Mouse (Mus musculus) neural tube, embryonic 10.5 days (tissue): ENCODE results near the gene Nkx3-2.
A peak's percentile ranks its signal among the peaks of the same experiment; 100 is the strongest.

Experiments used
- DNase-seq: peaks from one replicate; pipeline ENCODE4 v3.0.0-alpha.2; 2017; ENCODE audit warnings: low spot score; ENCODE audit errors: extremely low spot score

Nkx3-2 gene

DNA sequence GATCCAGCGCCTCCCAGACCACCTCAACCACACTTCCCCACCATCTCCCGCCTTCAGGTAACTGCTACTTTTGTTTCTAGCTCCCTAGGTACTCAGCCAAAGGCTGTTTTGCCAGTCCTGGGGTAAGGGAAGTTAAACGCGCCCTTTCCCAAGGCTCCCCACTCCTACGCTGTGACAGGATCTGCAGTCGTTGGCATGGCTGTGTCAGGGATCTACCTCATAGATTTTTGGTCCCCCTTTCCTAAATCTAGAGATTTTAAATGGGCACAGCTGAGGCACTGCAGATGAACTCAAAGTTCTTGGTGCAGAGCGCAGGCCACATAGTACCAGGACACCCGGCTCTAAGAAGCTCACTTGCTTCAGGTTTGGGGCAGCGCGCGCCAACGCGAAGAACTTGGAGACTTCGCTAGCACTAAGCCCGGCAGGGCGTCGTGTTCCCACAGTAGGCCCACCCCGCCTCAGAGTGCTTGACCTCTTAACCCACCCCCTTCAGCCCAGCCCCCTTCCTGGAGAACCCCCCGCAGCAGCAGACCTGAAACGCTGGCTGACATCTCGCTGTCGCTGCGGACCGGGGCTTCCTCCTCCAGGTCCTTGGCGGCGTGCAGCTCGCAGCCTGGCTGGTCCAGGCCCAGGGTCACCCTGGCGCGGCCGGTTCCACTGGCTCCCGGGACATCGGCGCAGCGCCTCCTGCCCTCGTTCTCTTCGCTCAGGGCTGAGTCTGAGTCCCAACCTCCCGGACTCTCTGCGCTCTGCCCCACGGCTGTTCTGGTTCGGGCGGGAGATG, 1.2 kb downstream of the Nkx3-2 start:
- peak; percentile 80 for DNase-seq

DNA sequence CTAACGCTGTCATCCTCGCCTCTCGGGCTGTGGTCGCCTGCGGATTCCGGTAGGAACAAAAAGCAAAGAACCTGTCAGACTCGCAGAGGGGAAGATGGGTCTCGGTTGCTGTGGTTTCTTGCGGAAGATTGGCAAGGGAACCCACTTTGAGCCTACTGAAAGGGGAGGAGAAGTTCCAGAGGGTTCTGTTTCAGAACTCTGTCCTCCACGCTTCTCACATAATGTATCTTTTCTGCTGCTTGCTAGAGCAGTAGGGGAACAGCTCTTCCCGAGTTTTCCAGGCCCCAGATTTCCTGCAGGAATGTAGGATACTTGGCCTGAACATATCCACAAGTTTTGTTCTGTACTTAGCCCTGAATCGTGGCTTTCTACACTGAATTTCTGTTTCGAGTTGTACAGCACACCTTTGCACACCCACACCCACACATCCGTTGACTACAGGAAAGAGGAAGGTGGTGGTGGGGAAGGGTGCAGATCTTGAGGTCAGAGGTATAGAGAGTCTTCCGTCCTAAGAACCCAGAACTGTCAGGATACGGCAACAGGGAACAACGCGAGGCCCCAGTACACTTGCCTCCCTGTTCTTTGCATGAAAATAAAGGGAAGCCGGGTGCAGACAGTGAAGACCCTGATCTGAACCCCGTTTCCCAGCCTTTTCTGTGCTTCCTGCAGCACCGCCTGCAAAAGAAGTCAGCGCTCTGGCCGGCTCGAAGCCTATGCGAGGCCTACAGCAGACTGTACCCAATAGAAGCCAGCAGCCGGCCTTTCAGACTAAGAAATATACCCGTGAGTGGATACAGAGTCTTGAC, 2.0 kb downstream of the Nkx3-2 start:
- peak; percentile 64 for DNase-seq

DNA sequence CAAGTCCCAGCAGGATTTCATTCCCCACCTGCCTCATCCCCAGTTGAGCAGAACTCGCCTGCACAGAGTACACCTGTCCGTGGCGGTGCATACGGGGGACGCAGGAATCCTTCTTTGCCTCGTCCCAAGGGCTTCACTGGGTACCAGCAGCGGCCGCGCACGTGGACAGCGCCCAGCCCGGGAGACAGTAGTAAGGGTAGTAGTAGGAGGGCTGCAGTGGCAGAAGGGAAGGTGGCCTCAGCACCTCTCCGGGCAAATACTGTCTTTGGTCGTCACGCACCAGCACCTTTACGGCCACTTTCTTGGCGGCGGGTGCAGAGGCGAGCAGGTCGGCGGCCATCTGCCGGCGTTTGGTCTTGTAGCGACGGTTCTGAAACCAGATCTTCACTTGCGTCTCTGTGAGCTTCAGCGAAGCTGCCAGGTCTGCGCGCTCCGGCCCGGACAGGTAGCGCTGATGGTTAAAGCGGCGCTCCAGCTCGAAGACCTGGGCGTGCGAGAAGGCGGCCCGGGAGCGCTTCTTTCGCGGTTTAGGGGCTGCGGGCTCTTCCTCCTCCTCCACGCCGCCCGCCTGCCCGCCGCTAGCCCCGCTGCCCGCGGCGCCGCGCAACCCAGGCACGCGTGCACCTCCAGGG, 2.7 kb downstream of the Nkx3-2 start:
- DNase-seq = peak; percentile 65

DNA sequence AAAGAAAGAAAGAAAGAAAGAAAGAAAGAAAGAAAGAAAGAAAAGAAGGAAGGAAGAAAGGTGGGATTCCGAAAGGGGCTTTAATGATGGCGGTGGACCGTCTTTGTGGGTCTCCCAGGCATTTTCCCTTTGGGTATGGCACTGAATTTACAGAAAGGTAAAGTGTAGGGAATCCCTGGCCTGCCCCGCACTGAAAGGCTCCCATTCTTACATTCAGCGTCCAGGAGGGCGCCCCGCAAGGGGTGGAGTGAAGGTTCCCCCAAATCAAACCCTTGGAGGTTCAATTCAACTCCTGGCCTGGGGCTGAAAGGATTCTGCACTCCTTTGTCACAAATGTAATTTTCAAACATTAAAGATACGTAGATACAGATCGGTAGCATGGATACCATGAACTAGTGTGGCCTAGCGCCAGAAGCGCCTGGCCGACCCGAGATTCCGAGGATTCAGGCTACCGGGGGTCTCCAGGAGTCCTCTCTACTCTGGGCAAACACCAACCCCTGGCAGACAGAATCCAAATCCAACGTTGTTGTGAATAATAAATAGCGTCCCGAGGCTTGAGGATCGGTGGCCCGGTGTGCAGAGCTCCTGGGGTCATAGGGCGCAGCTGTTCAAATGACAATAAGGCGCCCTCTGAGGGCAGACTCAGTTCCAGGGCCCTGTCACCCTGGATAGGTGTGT, 3.3 kb downstream of the Nkx3-2 start:
- peak; percentile 52 for DNase-seq

DNA sequence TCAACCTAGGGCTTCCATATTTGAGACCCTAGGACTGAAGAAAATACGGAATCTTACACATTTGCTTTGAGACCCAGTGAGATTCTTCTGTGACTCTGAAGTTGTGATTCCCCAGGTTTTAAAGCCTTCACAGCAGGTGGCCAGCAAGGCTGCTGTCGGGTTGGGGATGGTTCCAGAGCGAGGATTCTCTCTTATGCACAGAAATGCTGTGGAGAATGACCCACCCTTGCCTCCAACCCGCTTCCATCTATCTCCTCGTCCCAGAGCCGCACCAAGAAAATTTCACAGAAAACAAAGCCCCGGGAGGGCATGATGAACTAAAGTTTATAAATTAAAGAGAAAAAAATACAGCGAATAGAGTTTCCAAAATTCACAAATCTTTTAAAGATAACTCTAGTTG, 4.2 kb downstream of the Nkx3-2 start:
- DNase-seq = peak; percentile 43

DNA sequence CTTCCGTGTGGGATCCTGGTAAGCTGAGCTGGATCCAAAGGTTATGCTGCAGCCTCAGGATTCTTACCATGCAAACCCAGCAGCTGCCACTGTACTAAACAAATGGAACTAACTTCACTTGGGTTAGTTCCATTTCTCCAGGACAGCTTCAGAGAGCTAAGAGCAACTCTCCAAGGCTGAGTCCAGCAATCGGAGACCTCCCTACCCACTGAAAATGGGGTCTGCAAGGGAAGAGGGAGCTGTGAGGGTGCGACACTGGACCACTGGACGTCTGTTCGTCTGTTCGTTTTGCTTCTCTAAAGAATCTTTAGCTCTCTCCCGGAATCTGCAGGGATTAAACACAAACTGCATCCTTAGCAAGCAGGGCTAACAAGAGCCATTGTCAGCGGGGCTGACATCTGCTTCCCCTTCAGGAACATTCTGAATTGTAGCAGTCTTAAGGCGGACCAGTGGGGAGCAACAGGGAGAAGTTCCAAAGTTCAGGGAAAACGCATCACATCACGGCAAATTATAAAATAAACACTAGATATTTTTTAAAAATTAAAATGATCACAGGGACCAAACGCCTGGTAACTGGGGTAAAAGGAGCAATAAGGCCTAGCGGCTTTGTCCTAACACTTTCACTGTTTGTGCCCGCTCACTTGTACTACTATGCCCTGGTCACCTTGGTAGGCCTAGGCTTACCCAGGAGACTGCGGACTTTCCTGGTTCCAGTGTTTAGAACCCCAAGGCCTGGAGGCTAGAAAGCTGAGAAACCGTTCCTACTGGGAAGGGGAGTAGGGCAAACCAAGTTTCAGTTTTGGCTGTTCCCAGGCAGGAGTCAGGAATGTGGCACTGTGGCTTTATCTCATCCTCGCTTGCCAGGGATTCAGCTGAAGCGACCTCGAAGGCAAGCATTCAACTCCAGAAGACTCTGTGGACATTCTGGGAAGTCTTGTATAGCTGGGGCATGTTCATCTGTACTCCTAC, 5.3 kb downstream of the Nkx3-2 start:
- DNase-seq = peak; percentile 55

DNA sequence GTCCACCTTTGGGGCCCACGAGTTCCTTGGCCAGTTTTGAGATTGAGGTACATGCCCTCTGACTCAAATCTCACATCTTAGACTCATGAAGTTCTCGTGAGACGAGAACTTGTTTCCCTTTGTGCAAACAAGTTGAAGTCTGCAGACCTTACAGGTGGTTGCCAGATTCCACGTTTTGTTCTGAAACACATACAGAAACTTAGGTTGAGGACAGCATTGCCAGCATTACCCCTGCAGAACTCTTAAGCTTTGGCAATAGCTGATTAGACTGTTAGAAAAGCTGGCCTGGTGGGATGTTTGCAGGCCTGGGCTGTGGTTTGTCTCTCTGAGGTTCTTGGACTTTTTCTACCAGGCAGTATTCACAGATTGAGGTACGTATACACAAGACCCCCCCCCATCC, 7.0 kb downstream of the Nkx3-2 start:
- peak; percentile 26 for DNase-seq

DNA sequence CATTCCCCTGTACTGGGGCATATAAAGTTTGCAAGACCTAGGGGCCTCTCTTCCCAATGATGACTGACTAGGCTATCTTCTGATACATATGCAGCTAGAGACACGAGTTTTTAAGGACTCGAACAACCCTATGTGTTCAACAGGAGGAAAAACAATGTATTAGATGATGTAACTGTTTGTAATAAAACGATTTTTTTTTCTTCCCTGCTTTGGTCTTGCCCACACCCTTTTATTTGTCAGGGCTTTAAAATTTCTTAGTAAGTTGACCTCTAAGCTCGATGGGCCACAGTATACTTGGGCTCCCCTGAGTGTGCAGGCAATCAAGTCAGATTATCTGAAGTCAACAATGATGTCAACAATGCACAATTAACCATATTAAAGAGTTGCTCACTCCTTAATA, 7.9 kb downstream of the Nkx3-2 start:
- DNase-seq = no peak

DNA sequence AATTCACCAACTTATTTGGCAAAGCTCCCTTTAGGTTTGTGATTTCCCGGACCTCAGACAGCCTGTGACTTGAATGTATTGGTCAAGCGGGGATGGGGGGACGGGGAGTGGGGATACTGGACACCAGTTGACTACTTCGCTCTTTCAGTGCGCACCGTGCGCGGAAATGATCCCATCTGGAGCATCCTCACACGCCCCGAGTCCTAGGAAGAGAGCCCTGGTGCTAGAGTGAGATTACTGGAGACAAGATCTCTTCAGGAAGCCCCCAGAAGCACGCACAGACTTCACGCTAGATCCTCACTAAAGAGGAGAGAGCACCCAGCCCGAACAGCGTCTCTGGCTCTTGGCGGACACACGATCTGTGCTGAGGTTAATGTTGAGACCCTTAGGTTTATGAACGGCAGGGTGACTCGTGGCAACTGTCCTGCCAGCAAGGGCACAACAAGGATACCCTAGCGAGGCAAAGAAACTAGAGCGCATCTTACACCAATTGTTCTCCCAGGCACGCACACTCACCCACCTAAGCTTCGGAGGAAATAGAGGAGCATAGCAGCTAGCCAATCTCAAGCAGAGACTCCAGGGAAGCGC, 8.8 kb downstream of the Nkx3-2 start:
- DNase-seq = peak; percentile 61

DNA sequence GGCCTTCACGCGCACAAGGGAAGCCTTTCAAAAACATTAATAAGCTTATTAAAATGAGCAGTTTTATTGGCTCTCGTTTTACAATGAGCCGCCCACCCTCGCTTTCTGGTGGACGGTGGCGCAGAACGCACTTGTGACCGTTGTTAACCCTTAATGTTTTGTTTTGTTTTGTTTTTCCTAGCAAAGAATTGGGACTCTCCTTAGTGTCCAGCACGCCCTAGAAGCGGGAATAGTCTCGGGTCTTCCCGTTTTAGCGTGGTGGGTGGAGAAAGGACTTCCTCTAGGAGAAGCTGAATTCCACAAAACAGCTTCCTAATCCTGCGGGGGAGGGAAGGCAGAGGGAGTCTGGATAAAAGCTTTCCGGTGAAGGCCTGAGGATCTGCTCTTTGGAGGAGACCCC, 9.5 kb downstream of the Nkx3-2 start:
- peak; percentile 47 for DNase-seq

DNA sequence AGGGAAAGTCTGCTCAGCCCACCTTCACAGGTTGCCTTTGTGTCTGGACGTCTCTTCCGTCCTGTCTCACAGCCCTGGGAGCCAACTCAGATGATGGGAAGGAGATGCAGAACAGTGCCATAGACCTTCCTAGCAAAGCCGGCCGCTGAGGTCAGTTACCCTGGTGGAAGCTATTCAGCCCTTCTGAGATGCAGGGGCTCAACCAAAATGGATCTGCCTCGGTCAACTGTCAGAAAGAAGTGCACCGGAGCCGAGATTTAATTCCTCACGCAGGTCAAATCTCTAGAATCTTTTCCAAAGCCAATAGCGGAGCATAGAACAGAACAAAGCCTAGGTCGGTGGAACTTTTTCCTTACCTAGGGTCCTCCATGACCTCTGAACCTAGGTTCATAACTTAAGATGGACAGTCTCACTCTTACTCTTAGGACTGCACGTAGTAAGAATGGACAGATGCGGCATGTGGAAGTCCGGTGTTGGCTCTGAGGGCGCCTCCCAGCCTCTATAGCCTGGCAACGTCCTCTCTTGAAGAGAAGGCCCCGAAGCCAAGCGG, 10.0 kb downstream of the Nkx3-2 start:
- peak; percentile 54 for DNase-seq

DNA sequence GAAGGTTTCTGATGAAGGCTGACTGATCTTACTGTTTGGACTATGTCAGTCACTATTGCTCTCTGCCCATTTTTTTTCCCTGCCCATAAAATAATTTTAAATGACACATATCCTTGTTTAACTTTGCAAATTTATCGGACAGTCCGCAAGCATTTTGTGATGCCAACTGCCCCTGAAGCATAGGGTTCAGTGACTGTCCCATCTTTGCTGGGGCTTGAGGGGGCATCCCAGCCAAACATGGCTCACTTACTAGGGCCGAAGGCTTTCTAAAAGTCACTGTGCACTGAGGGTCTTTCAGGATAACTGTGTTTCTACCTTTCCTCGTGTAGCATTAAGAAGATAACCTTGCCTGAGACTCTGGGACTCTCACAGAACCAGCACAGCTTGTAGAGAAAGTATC, 11.6 kb downstream of the Nkx3-2 start:
- no peak for DNase-seq

DNA sequence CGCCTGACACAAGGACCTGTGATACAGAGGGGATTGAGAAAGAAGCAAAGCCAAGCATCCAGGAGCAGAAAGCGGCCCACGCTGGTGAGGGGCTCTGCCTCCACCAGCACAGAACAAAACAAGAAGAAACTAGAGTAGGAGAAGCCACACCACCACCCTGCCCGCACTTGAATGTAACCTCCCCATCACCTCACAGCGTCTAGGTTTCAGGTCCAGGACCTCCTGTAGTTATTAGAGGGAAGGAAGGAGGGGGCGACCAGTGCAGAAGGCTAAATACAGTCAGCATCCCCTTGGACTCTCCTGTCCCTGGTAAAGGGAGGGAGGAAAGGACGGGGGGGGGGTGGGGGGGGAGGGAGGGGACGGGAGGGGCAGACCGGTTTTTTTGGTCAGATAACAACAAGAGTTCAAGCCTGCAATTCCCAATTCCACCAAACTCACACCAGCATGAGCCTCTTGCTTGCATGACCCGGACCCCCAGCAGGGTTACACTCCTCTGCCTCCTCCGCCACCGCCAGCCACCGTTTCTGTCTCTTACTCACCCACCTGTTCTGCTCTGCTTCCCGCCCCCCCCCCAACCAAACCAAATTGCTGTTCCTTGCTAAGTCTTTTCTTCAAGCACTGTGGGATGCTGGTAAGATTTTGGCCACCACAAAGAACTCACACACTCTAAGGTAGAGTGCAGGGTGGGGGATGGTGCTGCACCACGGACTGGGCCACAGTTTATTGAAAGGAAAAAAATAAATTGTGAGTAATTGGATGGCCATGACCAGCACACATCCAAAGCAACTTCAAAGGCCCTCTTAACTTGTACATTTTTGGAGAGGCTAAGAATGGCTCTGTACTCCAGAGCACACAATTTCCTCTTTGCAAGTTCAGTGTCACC, 19.2 kb downstream of the Nkx3-2 start:
- DNase-seq = peak; percentile 26

DNA sequence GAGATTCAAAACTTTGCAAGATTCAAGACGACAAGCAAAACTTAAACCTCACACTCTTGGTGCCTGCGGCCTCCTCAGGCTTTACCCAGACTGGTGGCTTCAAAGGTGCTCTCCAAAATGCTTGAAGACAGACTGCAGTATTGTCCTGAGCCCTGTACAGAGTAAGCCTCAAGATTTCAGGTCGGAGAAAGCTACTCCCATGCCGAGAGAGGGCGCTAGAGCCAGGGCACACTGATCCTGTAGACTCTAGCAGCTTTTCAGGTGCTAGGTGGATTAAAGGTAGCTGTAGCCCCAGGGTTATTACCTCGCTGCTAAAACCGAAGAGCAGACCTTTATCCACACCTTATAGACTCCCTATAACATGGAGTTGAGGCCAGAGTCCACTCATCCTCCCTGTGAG, 20.1 kb downstream of the Nkx3-2 start:
- DNase-seq = peak; percentile 14

DNA sequence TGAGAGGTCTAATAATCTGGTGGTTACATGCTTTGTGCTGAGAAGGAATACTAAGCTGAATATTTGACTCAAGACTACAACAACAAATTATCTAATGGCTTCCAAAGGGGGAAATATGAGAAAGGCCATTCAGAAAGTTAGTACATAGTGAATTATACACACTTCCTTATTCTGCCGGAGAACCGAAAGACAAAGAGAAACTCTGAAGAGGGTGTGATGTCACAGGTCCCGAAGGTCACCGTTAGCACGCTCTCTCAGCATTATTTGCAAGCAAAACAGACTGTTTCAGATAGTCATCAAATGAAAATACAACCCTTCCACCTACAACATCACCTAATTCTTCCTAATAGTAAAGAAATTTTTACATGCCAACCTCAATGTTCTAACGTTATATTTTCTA, 25.5 kb downstream of the Nkx3-2 start:
- DNase-seq = no peak

DNA sequence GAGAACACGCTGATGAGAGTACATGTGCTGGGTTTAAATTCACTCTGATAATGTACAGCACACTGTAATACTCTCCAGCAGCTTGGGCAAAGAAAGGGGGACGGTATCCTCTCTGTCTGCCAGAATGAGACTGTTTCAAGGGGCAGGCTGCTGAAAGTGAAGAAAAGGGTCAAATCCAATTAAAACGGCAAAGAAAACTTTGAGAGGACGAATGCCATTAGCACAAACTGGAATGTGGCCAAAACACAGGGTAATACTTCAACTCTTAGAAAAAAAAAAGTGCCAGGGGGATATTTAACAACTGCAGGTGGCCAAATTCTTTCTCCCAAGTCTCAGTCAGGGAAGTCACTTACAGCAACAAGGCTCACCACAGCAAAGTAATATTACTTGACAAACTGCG, 27.3 kb downstream of the Nkx3-2 start:
- DNase-seq = no peak

DNA sequence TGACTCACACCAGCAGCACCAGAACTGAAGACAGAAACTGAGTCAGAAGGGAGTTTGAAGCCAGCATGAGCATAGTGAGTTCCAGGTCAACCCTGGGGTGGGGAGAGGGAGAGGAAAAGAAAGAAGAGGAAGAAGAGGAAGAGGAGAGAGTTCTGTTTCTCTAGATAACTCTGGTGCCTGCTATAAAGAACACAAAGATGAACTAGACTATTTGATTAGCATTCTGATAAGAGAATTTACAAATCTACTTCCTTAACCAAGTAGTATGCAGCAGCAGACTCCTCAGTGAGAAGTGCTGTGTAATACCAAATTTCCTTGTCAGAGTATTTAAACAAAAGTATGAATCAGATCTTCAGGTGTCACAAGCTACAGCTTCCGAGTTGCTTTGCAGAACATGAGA, 37.3 kb downstream of the Nkx3-2 start:
- no peak for DNase-seq

DNA sequence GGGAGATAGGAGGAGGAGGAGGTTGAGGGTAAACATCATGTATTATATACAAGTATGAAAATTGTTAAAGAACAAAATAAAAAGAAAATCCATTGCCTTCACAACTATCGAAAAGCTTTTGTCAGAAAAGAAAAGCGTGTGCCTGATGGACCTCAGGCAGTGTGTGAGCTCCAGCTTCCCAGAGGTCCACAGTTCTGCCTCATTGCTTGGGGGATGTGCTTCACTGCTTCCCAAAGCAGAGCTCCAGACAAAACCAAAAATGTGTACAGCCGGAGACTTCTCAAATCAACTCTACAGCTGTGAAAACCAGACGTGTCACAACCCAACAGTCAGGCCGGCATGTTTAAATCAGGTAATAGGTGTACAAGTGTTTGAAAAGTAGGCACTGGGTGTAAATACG, 38.7 kb downstream of the Nkx3-2 start:
- DNase-seq = no peak
